Mouse (Mus musculus): Measurements from ENCODE around the gene Dmrtc1c1.
"Not testable (repeated sequence)": the region's sequence is repeated elsewhere in the genome, so short reads cannot be mapped to it uniquely, and the experiment has no call there.

The Dmrtc1c1 gene

GRCm38 (mm10) chrX:102802663-102803062, at the start of gene Dmrtc1c1:
Gene Dmrtc1c1 (plus strand): TSS chrX:102802963.
- not testable (repeated sequence) for DNase-seq (ENCODE audit: low read depth, low spot score)

GRCm38 (mm10) chrX:102765878-102766277, 36.9 kb upstream of the Dmrtc1c1 start:
- DNase-seq (ENCODE audit: low read depth, low spot score) = no peak

GRCm38 (mm10) chrX:102812311-102812710, 9.5 kb downstream of the Dmrtc1c1 start:
- no peak for DNase-seq (ENCODE audit: low read depth, low spot score)

GRCm38 (mm10) chrX:102854516-102854915, 51.8 kb downstream of the Dmrtc1c1 start, which contains the start of gene Dmrtc1c2:
Gene Dmrtc1c2 (minus strand): TSS chrX:102854616.
- not testable (repeated sequence) for DNase-seq (ENCODE audit: low read depth, low spot score)

All from ZHBTc4 (cell line).